Mouse (Mus musculus): ENCODE data around the gene 9030025P20Rik. TPM values are rescaled to one million over a fixed set of nuclear protein-coding genes. Genes with fewer than 3 reads are reported as not detected.
"Not testable (repeated sequence)": the region's sequence is repeated elsewhere in the genome, so short reads cannot be mapped to it uniquely, and the experiment has no call there.

Gene 9030025P20Rik
- polyA plus RNA-seq, 2 experiments = 3.4 to 5.3 TPM

DNA sequence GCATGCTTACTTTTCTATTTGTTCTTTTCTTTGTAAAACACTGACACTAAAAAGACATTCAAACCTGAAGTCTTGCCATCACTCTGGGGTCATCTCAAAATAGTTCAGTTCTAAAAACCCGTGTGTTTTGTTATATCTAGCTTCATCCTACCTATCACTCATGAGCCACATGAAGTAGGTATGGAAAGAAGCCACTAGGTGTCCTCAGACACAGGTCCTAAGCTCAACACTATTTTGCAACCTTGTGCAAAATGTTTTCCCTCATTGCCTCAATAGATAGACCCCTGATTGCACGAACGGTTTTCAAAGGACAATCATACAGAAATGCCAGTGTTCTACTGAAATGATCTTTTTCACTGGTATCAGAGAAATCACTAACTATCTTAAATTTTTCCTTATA lies 62.2 kb downstream of the 9030025P20Rik start:
- not testable (repeated sequence) for H3K36me3 ChIP-seq (replicated peaks; ENCODE audit: control insufficient read depth, insufficient read depth, low read depth); H3K9ac ChIP-seq (replicated peaks); H3K4me1 ChIP-seq (replicated peaks; ENCODE audit: control insufficient read depth in 2 of 2, insufficient read depth in 2 of 2, low read length in 1 of 2); DNase-seq (ENCODE audit: low read depth in 3 of 3, low spot score in 3 of 3); H3K27me3 ChIP-seq (ENCODE audit: control insufficient read depth, insufficient read depth, low read length); H3K4me2 ChIP-seq (ENCODE audit: low read depth); H3K9me3 ChIP-seq (ENCODE audit: control insufficient read depth, low read length); H3K4me3 ChIP-seq (ENCODE audit: insufficient read depth in 1 of 2, low read depth in 2 of 2, low read length in 2 of 2); H3K27ac ChIP-seq
- peak; percentile 28; the same call in 1 of the 2 replicates for ATAC-seq (ENCODE audit: insufficient read depth)
- no CpG with 5 or more reads among the region's 3 CpGs for WGBS (ENCODE audit: insufficient replicate concordance)

Other genes with a start within 250 kb of the 9030025P20Rik start
- 0.51 and 0.86 TPM in 2 replicates for gene Wdr27, start 35.3 kb upstream of the 9030025P20Rik start, polyA plus RNA-seq (2012; rRNA removed)
- 0.79 and 1.2 TPM in 2 replicates for gene Wdr27, start 35.3 kb upstream of the 9030025P20Rik start, polyA plus RNA-seq (2014; fragmentation: Nextera tagmentation; extraction: Ambion mirVana)
- gene 1600012H06Rik, start 35.3 kb upstream of the 9030025P20Rik start, polyA plus RNA-seq (2012; rRNA removed) = 4.2 and 6.4 TPM in 2 replicates
- gene 1600012H06Rik, start 35.3 kb upstream of the 9030025P20Rik start, polyA plus RNA-seq (2014; fragmentation: Nextera tagmentation; extraction: Ambion mirVana) = 11.2 and 11.6 TPM in 2 replicates
- 52.2 and 82.6 TPM in 2 replicates for gene Phf10, start 17.2 kb upstream of the 9030025P20Rik start, polyA plus RNA-seq (2012; rRNA removed)
- 111 and 116 TPM in 2 replicates for gene Phf10, start 17.2 kb upstream of the 9030025P20Rik start, polyA plus RNA-seq (2014; fragmentation: Nextera tagmentation; extraction: Ambion mirVana)
- gene Gm3417, start 322 bp downstream of the 9030025P20Rik start, polyA plus RNA-seq (2012; rRNA removed) = 0.61 TPM in 1 of 2 replicates, not detected in the other
- gene Gm3417, start 322 bp downstream of the 9030025P20Rik start, polyA plus RNA-seq (2014; fragmentation: Nextera tagmentation; extraction: Ambion mirVana) = 0.57 and 0.98 TPM in 2 replicates
- gene Gm3435, start 31.7 kb downstream of the 9030025P20Rik start, polyA plus RNA-seq (2012; rRNA removed) = 1.0 and 2.7 TPM in 2 replicates
- gene Gm3435, start 31.7 kb downstream of the 9030025P20Rik start, polyA plus RNA-seq (2014; fragmentation: Nextera tagmentation; extraction: Ambion mirVana) = 2.6 and 3.1 TPM in 2 replicates
- 14.6 and 21.3 TPM in 2 replicates for gene Ermard, start 62.7 kb downstream of the 9030025P20Rik start, polyA plus RNA-seq (2012; rRNA removed)
- 16.3 and 16.9 TPM in 2 replicates for gene Ermard, start 62.7 kb downstream of the 9030025P20Rik start, polyA plus RNA-seq (2014; fragmentation: Nextera tagmentation; extraction: Ambion mirVana)
- gene Tcte3, start 63.0 kb downstream of the 9030025P20Rik start, polyA plus RNA-seq (2012; rRNA removed) = 0.94 and 1.3 TPM in 2 replicates
- gene Tcte3, start 63.0 kb downstream of the 9030025P20Rik start, polyA plus RNA-seq (2014; fragmentation: Nextera tagmentation; extraction: Ambion mirVana) = 2.1 and 2.9 TPM in 2 replicates
- gene Gm3448, start 63.1 kb downstream of the 9030025P20Rik start, polyA plus RNA-seq (2012; rRNA removed) = 1.4 and 1.7 TPM in 2 replicates
- gene Gm3448, start 63.1 kb downstream of the 9030025P20Rik start, polyA plus RNA-seq (2014; fragmentation: Nextera tagmentation; extraction: Ambion mirVana) = 3.6 and 4.0 TPM in 2 replicates

All from liver, embryonic 14.5 days (tissue).